Mouse (Mus musculus) left cerebral cortex, postnatal 10 days (tissue): ENCODE data around the gene Rplp2. TPM values are rescaled to one million over a fixed set of nuclear protein-coding genes. Genes with fewer than 3 reads are reported as not detected.
A peak's percentile ranks its signal among the peaks of the same experiment; 100 is the strongest.
"Not testable (repeated sequence)": the region's sequence is repeated elsewhere in the genome, so short reads cannot be mapped to it uniquely, and the experiment has no call there.

ENCODE experiments used
- DNase-seq, 2 experiments: peaks; one replicate each; pipeline ENCODE4 v3.0.0; 2021 to 2022; ENCODE audit warnings: low spot score in 2 of 2, mixed read lengths in 1 of 2; ENCODE audit errors: extremely low spot score in 1 of 2
- intact Hi-C: fragments of 180-260 bp; cut with DNase I; formaldehyde crosslinking; loops from one replicate; pipeline ENCODE4 v1.15.1; 2025
- total RNA-seq, 2 experiments: library from RNA; stranded (reverse); gene quantifications; 2 replicates each; pipeline ENCODE4 v1.2.3; 2021

The Rplp2 gene
- total RNA-seq: 100 to 1,000 TPM; 687 to 705 TPM

DNA sequence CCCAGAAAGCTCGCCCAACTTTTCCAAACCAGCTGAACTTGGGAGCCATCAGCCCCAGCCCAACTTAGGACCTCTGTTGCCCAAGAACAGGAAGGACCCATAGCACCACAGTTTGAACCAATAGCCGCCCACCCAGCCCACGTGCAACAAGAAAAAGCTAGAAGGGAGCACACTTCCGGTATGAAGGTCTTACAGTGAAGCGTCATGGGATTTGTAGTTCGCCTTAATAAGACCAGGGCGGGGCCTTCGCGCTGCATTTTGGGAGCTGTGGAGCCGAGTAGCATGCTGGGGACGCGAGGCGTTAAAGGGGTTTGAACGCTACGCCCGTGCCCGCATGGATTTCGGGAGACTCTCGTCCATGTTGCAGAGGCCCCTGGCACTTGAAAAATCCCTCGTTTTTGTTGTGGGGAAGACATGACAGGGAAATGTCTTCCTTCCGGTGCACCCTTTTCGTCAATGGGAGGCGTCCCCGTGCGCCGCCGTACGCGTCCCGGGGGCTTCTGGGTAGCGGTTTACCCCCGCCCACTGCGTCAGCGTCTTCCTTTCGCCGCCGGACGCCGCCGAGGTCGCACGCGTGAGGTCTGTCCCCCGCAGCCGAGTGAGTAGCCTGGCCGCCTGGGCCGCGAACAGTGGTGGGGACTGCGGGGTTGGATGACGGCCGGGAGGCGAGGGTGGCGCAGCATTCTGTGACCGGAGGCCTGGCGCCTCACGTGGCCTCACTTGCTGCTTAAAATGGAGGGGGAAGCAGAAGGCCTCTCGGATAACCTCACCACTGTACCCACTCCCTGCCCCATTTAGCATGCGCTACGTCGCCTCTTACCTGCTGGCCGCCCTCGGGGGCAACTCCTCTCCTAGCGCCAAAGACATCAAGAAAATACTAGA, at the start of gene Rplp2:
TSS of gene Rplp2 (plus strand) at position 261 of the 882 bp plus-strand sequence.
- intact Hi-C loops: no loop called here
- DNase-seq: peak; percentile 90 to 96

DNA sequence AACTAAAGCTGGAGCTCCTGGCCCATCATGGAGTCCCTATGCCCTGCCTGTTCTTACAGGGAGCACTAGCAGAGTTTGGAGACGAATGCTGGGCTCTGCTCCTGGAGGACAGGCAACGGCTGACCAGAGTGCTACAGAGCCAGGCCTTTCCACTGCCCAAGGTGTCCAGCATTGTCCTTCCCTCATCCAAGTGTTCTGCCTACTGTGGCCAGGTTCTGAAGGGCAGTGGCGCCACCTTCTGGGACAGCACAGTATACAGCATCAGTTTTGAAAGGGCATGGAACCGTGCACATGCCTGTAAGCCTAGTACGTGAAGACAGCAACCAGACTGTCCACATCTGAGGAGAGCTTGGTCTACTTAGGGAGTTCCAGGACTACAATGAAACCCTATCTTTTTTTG, 43.9 kb upstream of the Rplp2 start:
- DNase-seq: peak in 1 of 2 experiments; percentile 71
- intact Hi-C loops: no loop called here

DNA sequence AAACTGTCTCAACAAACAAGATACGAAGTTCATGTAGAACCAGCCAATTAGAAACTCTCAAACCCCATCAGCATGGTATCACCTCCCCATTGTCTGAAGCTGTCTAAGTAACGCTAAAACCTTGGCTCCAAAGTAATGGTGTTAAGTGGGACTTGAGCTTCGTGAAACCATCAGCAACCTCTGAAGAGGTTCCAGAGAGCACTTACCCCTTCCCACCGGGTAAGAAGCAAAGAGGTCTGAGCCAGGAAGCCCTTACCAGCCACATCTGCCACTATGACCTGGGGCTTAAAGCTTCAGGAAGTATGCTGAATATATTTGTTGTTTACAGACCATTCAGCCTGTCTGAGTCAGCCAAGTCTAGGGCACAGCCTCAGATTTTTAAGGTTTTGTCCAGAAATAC, 41.7 kb upstream of the Rplp2 start:
- intact Hi-C loops: no loop called here

DNA sequence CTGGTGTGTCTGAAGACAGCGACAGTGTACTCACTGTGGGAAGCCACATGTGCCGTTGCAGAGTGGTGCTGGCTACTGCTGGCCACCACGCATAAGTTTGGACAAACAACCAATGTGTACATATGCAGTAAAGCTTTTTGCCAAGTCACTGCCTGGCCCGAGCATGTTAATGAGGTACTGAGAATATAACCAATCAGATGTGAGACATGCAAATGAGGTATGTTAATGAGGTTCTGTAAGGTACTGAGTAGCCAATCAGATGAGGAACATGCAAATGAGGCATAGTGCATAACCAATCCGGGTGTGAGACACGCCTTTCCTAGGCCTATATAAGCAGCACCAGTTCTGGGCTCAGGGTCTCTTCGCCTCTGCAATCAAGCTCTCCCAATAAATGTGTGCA, 39.5 kb upstream of the Rplp2 start:
- intact Hi-C loops, DNase-seq: not testable (repeated sequence)

More for the DNA sequence above, 41.7 kb upstream of the Rplp2 start:
- no peak for DNase-seq

DNA sequence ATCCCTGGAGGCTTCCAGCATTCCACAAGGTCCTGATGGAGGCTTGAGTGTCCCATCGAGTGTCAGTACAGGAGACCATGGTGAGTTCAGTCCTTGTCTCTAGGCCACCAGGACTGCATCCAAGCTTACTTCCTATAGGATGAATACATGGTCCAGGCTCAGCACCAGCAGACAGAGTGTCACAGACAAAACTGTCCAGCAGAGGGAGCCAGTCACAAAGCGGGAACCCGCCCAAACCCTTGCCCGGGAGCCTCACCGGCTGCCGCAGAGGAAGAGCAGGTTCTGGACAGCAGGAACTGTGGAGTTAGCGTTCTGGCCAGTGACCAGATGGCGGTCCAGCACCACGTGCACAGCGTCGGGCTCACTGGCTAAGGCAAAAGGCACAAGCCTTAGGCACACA, 38.3 kb upstream of the Rplp2 start:
- intact Hi-C loops: no loop called here
- peak; percentile 76 to 89 for DNase-seq

DNA sequence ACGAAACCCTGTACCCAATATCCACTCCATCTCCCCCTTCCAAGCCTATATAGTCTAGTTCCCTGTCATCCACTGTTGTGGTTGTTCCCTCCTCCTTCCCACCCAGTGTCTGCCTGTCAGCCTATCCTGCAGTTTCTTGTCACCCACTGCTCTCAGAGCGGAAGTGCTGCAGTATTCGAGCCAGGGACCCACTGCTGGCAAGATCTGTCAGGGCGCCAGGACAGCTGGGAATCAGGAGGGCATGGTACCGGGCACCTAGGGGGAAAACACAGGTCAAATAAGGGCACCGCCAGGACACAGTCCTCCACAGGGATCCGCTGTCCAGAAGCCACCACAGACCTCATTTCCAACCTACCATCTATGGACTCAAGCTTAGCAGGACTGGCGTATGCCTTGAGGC, 36.5 kb upstream of the Rplp2 start:
- DNase-seq: no peak
- intact Hi-C loops: no loop called here

DNA sequence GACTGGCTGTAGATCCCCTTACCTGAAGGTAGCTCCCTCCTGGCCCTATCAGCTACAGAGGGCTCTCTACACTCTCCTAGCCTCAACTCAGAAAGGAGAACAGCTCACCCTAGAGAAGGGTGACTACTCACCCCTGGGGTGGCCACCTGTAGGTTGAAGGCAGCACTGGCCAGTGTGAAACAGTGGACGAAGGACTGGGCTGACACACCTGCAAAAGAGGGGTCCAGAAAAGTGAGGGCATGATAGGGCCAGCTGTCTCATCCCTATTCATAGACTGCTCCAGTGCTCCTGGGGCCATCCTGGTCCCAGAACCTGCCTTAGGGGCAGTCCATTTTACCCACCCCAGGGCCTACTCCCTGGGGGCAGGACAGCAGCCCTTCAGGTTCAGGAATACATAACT, 35.5 kb upstream of the Rplp2 start:
- DNase-seq: no peak
- intact Hi-C loops: no loop called here

DNA sequence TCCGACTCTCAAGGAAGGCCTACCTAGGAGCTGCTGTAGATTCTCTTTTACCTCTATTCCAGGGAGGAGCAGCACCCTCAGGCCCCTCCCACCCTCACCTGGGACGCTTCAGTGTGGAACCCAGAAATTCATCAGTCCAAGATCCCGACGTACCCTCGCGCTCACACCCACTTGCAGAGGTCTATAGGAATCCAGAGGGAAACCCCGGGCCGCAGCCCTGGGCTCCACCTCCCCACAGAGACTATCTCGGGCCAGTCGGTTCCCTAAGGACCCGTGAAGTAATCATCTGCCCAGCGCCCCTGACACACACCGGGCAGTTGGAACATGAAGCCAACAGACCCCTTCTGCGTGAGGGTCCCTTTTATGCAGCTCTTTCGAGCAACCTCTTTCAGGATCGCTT, 33.8 kb upstream of the Rplp2 start:
- intact Hi-C loops: no loop called here

DNA sequence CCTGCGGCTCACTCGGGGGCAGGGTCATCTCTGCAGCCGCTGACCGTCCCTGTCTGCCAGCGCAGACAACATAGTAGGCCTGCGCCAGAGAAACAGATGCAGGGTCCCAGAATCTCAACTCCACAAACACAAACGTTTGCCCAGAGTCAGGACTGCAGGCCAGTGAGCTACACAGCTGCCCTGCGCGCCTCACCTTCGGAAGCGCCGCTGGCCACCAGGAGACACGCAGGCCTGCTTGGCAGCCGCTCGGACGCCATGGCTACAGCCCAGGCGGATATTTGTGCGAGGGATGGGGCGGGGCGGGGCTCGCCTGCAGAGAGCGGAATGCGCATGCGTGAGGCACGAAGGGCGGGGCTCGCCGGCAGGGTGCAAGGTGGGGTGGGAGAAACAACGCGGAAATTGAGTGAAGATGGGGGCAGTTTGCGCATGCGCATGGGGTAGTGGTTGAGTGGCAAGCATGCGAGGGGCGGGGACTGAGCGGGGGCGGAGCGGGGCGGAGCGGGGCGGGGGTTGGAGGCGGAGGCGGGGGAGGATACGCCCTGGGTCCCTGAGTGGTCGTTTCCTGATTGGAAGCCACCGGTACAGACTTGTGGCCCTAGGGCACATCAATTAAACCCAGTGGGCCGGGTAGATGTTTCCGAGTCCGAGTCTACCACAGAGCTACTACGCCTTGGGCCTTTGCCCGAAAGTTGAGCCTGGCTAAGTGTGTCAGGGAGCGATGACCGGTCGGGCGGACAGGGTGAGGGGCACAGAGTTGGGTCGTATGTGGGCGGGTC, 33.2 kb upstream of the Rplp2 start, which contains the start of gene Gatd1:
TSS of gene Gatd1 (minus strand) at position 328 of the 776 bp plus-strand sequence.
- intact Hi-C loops: no loop called here
- DNase-seq: peak; percentile 99 to 100

More for the DNA sequence above, 33.8 kb upstream of the Rplp2 start:
- no peak for DNase-seq

DNA sequence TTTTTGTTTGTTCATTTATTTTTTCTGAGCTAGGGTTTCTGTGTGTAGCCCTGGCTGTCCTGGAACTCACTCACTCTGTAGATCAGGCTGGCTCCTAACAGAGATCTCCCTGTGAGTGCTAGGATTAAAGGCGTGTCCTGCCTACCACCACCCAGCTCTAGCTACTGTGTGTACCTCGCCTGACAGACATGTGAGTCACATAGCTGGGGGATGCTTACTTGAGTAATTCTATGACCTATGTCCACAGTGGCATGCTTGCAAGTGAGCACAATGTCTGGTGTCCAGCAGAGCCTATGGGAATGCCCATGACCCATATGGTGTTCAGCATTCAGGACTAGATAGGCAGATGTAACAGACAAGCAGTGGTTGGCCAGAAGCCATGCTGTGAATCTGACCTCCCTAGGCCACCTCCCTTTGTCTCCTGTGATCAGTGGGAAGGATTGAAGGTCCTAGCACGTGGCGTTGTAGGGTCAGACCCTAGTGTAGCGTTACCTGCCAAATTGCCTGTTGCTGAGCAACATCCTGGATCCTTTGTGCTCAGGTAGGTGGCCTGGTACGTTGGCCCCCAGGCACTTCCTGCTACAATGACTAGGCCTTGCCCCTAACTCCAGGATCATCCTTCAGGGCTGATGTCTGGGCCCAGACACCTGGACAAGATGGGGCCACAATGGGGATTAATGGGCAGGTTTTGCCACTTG, 30.9 kb upstream of the Rplp2 start:
- intact Hi-C loops: no loop called here
- no peak for DNase-seq

DNA sequence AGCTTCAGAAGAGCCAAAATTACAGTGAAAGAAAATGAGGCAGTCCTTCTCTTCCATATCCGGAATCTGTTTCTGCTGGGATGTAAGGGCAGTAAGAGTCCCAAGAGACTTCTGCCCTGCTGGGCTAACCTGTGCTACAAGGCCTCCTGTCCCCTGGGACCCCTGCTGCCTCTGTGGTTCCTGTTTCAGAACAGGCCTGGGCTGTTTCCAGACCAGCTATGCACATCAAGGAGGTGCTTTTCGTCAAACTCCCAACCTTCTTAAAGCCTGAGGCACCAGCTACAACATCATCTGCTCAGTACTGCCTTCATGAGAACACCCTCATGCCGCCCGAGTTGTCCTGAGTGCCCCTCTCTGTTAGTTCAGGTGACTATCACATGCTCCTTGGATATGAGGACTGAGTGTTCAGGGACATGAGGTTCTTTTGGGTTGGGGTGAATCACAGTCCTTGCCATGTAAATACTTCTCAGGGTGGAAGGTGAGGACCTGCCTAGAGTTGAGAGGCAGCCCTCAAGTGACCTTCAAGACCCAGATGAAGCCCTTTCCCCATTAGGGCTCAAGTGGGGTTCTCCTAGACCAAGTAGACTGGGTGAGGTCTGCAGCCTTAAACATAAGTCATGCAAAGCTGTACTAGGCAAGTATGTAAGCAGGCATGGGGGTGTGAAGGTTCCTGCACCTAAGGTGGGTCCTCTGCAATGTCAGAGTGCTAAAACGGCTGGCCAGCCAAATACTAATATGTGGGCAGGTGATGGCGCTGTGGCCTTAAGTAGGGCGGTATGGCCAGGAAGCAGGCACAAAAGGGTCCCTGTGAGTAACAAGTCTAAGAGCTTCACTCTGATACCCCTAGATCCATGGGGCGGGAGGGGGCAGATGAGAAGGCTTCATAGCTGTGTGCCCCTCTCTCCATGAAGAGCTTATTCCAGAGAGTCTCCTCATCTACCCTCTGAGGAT, 29.2 kb upstream of the Rplp2 start:
- intact Hi-C loops: no loop called here
- no peak for DNase-seq

DNA sequence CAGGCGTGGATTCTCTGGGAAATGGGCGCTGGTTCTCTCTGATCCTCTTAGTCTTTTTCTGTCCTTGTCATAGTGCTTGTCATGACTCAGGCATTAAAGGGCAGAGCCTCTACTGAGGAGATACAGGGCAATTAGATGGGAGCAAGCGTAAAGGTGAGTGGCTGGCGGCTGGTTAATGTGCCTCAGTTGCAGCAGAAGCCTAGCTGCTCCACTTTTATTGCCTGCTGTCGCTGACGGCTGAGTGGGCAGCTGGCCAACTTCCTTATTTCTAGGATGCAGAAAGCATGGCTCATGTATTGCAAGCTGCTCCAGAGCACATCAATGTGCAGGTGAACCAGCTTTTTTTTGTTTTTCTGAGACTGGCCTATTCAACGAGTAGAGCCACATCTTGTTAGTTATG, 28.2 kb upstream of the Rplp2 start:
- DNase-seq: peak in 1 of 2 experiments; percentile 74

DNA sequence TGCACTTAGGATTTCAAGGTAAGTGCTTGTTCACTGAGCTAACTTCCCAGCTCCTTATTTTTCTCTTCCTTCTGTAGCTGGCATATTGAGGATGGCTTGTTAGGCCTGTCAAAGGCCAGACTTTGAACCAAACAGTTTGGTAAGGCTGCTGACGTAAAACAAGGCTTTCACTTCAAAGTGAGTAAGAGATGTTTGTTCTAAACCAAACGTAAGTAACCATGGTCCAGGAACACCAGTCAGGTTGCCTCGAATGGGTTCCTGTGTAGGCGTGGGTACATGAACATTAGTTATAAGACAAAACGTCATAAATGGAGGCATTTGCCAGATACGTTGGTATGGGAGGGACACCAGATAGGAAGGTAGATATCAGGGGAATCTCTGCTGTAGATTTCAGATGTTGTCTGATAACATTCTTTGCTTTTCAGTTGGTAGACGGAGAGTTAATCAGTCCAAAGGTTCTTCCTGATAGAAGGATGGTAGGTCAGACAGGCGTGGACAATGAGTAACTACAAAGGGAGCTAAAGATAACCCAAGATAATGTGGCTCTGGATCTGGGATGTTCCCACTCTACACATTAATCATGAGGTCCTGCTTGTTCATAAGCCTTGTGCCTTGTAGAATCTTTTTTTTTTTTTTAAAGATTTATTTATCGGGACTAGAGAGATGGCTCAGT, 27.0 kb upstream of the Rplp2 start:
- no peak for DNase-seq
- intact Hi-C loops: no loop called here

More for the DNA sequence above, 28.2 kb upstream of the Rplp2 start:
- intact Hi-C loops: no loop called here

DNA sequence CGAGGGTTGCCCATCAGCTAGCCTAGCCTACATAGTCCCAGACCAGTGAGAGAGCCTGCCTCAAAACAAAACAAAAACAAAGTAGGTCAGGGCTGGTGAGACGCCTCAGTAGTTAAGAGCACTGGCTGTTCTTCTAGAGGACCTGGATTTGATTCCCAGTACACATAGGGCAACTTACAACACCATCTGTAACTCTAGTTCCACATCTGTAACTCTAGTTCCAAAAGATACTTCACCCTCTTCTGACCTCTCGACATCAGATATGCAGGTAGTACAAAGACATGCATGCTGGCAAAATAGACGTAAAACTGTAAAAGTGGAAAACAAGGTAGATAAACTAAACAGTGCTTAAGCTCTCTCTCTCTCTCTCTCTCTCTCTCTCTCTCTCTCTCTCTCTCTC, 23.4 kb upstream of the Rplp2 start:
- intact Hi-C loops: no loop called here
- no peak for DNase-seq

DNA sequence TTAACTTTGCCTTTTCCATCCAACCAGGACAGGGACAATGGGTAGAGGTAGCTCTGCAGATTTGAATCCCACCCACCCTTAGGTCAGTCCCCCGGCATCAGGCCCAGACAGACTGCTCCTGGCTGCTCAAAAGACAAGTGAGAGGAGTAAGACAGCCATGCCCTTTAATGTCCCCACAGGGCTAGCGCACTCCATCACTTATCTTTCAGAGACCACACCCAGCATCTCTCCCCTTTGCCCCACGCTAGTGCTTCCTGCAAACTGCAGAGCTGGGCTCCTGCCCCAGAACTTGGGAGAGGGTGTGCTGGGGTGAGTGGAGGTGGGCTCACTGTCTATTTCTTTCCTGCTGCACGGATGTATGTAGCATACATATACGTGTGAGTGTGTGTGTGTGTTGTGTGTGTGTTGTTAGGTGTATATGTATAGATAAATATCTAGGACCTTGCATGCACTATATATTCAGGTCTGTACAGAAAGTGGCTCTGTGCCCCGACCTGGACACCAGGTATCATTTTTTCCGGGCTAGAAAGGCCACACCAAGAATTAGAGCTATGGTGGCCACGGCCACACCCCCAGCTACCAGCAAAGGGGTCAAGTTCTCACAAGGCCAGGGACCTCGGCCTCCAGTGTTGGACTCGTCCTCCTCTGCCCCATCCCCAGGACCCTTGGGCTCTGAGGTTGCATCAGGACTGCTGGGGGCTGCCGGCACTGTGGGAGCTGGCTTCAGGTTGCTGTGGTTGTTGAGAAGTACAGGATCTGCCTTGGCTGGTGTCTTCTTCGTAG, 20.0 kb upstream of the Rplp2 start:
- DNase-seq: peak in 1 of 2 experiments; percentile 24
- intact Hi-C loops: no loop called here

DNA sequence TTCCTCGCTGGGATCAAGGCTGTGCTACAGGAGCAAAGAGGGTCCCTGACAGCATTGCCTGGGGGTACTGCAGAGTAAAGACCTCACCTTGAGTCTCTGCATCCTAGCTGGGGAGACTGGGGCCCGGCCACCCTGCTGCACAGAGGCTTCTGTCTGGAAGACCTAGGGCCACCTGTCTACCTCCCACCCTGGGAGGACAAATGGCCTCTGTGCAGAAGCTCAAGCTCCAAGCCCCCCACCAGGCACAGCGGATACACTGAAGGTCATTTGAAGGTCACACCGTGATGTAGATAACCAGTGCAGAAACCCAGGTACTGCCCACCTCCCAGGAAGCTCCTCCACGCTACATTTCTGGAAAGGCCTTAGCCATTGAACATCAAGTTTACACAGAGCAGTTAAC, 18.5 kb upstream of the Rplp2 start:
- intact Hi-C loops: no loop called here
- DNase-seq: no peak

DNA sequence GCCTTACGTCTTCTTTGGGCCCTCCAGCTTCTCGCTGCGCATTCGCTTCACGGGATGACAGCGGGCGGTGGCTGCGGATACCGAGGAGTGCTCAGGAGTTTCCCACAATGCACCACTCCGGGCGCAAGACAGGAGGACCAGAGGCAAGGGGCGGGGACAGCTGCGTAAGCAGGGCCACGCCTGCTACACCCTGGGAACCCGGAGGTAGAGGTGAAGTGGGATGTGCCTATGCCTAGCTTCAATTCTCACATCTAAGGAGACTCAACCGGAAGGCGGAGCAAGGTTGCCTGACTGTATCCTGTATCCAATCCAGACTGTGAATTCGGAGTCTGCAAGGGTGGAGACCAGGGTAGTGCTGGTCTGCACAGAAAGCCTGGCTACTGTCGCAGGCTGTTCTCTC, 17.9 kb upstream of the Rplp2 start, which contains the start of gene Cend1:
TSS of gene Cend1 (minus strand) at position 182 of the 400 bp plus-strand sequence.
- intact Hi-C loops: no loop called here
- peak; percentile 86 to 87 for DNase-seq
